Mouse (Mus musculus): ENCODE measurements around the gene Slc13a2.

DNA sequence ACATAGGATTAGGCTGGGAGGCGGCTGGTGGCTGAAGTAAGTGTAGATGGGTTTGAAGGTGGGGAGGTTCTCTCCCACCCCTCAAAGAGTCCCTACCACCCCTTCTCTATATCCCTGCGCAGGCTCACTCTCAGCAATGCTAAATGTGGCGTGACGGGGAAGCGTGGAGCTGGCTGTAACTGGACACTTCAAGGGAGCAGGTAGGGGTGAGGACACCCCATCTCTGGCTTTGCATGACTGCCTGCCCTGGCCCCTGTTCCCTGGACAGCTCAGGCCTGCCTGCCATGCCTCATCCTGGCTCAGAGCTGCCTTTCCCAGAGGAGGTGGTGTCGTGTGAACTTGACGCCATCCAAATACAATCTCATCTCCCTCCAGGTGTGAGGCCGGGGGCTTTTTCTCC lies 47.9 kb downstream of the Slc13a2 start:
- no peak for TF ChIP-seq CTCF (IDR thresholded peaks at IDR 0.05; ENCODE audit: low read depth)
- no peak for TF ChIP-seq EP300 (IDR thresholded peaks at IDR 0.05; ENCODE audit: low read depth)

All from liver, postnatal 0 days (tissue).